Mouse (Mus musculus) R1 (cell line): ENCODE data around the gene Nphp3.
A peak's percentile ranks its signal among the peaks of the same experiment; 100 is the strongest.

Experiments used
- DNase-seq: peaks from one replicate; pipeline ENCODE4 v3.0.0-alpha.2; 2018; ENCODE audit warnings: low read depth, low spot score

Gene Nphp3

GRCm38 (mm10) chr9:104001921-104002859 lies at the start of gene Nphp3:
Nphp3 (plus strand) TSS chr9:104002544.
- peak; percentile 100 for DNase-seq

- DNase-seq = no peak
These were observed 43.6 kb upstream of the Nphp3 start for GRCm38 (mm10) chr9:103958722-103959121.

- DNase-seq = peak; percentile 13
These were observed 42.4 kb upstream of the Nphp3 start for GRCm38 (mm10) chr9:103959989-103960388.

DNA sequence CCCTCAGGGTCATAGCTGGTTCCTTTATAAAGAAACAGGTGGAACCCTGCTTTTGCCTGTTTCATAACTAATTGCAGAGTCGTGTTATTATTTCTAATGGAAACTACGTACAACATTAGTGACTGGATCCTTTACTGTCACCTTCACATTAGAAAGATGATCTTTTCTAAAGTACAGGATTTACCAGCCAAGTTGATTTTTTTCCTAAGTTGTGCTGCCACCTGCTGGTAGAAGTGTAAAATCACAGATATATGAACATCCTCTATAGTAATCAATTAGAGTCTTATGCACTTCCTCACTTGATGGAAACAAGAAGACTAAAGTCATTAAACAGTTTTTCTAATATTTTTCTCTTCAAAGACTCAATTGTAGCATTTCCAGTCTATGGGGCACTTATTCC lies 5.8 kb upstream of the Nphp3 start:
- peak; percentile 63 for DNase-seq

DNA sequence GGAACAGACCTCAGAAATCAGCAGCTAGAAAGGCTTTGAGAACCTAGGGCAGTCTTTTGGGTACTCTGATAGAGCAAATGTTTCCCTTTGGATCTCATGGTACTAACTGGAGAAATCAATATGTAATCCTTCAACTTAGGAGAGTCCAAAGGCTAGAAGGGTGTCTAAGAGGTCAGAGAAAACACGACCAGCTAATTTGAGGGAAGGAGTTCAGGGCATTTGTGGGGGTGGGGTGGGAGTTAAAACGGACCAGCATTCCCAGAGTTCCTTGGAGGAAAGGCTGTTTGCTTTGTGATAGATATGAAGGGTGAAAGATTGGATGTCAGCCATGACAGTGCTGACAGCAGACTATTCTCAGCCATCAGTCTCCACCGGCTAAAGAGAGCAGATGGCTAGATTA lies 1.7 kb upstream of the Nphp3 start:
- DNase-seq = no peak

DNA sequence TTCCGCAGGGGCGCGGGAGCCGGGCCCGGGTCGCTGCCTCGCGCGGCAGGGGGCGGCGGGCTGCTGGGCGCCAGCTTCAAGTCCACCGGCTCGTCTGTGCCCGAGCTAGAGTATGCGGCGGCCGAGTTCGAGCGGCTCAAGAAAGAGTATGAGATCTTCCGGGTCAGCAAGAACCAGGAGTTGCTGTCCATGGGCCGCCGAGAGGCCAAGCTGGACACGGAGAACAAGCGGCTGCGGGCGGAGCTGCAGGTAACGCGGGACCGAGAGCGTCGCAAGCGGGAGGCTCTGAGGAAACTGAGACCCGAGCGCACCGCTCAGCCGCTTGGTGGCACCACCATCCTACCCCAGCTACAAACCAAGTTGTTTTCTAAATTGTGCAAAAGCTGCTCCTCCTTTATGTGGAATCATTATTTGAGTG lies 578 bp downstream of the Nphp3 start:
- DNase-seq = peak; percentile 81

- no peak for DNase-seq
These were observed 12.2 kb downstream of the Nphp3 start for GRCm38 (mm10) chr9:104014526-104014925.

DNA sequence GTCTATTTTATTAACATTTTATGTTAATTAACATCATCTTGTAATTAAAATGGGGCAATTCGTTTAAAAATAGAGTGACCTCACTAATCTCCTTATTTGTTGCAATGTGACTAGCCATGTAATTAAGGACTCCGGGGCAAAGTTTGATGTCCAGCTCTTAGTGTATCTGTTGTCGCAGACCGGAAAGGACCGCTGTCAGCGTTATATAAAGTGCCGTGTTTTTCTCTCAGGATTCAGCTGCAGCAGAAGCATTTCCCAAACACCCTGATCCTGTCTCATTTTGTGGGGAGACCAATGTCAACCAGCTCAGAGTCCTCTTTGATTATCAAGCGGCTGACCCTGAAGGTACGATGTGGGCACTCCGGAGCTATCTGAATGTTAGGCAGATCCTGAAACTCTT lies 18.7 kb downstream of the Nphp3 start:
- no peak for DNase-seq

DNA sequence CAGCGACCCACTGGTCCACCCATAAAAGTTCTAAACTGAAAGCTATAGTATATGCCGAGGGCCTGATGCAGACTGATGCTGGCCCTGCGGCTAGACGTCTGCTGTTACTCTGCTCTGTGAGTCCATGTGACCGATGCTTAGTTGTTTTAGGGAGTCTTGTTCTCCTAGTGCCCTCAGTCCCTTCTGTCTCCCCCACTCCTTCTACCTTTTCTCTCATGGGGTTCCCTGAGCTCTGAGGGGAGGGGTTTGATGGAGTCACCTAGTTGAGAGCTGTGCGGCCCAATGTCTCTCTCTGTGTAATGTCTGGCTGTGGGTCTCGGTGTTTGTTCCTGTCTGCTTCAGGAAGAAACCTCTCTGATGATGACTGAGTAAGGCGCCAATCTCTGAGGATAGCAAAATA lies 24.8 kb downstream of the Nphp3 start:
- no peak for DNase-seq

- no peak for DNase-seq
These were observed 27.5 kb downstream of the Nphp3 start for GRCm38 (mm10) chr9:104029861-104030260.

DNA sequence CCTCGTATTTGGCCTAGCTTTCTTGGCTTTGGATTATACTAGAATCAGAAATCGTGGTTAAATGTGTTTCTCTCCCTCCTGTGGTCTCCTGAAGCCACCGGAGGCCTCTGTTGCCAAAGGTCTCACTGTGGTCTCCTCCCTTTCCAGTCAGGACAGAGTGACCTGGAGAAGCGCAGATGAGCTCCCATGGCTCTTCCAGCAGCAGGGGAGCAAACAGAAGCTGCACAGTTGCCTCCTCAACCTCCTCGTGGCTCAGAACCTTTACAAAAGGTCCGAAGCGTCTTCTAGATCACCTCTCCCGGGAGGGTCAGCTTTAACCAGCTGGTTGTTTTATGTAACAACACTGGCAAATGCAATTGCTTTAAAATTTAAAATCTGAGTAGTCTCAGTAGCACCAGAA lies 31.9 kb downstream of the Nphp3 start:
- no peak for DNase-seq

DNA sequence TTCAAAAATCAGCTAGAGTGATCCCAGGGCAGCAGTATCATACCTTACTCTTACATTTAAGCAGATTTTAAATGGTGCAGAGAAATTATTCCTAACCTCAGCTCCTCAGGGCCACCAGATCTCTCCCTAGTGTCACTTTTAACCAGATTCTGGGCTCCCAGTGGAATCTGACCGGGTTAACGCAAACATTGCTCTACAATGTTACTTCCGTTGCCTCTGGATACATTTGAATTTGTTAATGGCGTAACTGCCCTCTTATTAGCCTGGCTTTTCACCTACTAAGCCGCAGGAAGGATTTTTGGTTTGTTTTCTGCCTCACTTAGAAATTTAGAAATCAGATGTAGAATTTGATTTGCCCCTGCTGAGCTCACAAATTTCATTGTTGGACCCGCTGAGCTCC lies 32.4 kb downstream of the Nphp3 start:
- no peak for DNase-seq

GRCm38 (mm10) chr9:104035261-104036015 lies 33.1 kb downstream of the Nphp3 start:
- DNase-seq = peak; percentile 93

DNA sequence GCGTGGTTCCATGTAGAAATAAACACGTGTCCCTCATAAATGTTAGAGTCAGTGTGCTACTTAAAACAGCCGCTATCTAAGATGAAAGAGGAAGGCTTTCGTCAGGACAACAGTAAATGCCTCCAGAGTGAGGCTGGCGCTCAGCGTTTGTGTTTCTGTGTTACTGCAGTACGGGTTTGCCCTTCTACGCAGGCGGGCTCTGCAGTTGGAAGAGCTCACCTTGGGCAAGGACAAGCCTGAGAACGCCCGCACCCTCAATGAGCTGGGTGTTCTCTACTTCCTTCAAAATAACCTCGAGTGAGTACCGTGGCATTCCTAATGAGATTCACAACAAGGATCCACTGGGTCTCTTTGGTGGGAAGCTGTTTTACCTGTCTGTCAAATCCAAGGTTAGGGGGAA lies 35.9 kb downstream of the Nphp3 start:
- DNase-seq = no peak

DNA sequence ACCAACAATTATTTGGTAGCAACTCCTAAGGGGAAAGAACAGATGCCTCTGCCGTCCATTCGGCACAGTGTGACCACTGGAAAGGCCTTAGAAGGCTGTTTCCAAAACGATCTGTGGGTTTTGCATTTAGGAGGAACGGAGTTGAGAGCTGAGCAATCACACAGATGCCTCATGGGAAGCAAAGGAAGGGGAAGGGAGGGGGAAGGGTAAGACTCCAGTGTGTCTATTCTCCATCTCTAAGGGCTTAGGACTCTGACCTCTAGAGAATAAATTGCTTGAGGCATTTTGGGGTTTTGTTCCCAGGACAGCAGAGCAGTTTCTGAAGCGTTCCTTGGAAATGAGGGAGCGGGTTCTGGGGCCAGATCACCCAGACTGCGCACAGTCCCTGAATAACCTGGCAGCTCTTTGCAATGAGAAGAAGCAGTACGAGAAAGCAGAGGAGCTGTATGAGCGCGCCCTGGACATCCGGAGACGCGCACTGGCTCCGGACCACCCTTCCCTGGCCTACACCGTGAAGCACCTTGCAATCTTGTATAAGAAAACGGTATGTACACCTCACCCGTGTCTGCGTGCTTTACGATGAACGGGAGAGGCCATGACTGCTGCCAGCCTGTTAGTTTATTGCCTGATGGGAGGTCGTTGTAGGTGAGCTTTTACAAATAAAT lies 36.8 kb downstream of the Nphp3 start:
- peak; percentile 29 for DNase-seq

GRCm38 (mm10) chr9:104039742-104040141 lies 37.4 kb downstream of the Nphp3 start:
- no peak for DNase-seq

- no peak for DNase-seq
These were observed 38.0 kb downstream of the Nphp3 start, which contains the start of gene Gm28305 for GRCm38 (mm10) chr9:104040362-104040761. Gm28305 (plus strand) TSS chr9:104040662.

GRCm38 (mm10) chr9:104043676-104044075 lies 41.3 kb downstream of the Nphp3 start:
- DNase-seq = no peak

DNA sequence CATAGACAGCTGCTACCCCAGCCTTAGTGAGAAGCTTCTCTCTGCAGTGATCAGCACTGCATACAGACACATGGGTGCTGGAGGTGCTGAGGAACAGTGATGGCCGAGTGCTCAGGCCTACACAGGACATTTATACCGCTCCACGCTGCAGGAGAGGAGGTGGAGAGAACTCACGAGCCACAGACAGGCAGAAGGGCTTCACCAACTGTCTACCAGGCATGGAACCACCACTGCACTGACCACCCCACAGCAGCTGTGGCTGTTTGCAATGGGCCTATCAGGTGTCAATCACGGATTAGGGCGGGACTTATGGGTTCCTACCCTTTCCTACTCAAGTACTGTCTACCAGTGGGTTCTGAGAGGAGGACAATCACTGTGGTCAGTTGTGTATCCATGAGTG lies 48.7 kb downstream of the Nphp3 start:
- no peak for DNase-seq

DNA sequence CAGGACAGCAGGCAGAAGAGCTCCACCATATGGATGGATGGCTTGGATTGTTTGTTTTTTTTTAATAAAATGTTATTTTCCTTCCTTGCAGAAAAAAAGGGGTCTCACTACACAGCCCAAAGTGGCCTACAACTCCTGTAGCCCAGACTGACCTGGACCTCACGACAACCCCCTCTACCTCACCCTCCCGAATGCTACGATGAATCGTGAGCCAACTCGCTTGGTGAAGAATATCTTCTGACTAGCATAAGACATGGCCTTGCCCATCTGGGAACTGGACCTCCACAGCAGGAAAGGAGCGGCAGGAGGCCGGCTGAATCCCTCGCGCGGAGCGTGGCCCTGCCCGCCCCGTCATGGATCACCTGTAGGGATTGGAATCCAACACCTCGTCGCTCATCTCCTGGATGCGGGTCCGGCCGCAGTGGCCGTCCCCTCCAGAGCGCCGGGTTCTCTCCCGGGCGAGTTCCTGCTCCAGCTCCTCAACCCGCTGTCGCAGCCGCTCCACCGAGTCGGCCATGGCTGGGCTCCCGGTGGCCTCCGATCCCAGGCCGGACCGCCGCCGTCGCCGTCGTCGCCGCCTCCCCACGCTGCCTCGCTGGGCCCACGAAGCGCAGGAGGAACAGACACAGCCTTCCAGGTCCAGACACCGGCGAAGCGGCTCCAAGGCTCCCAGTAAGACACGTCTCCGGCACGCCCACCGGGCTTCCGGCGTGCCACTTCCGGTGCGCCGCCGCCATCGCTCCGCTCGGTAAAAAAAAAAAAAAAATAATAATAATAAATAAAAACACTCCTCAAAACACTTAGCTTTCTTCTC lies 60.3 kb downstream of the Nphp3 start, which contains the start of gene Uba5:
TSS of gene Uba5 (minus strand) at position 705 of the 814 bp plus-strand sequence.
- DNase-seq = no peak
